Mouse (Mus musculus) kidney, postnatal 25 days (tissue): ENCODE results near the gene Ak9.

ENCODE experiments used
- DNase-seq, 2 experiments: peaks; one replicate each; pipeline ENCODE4 v3.0.0; 2021; ENCODE audit warnings: mixed read lengths in 2 of 2

Ak9 gene

DNA sequence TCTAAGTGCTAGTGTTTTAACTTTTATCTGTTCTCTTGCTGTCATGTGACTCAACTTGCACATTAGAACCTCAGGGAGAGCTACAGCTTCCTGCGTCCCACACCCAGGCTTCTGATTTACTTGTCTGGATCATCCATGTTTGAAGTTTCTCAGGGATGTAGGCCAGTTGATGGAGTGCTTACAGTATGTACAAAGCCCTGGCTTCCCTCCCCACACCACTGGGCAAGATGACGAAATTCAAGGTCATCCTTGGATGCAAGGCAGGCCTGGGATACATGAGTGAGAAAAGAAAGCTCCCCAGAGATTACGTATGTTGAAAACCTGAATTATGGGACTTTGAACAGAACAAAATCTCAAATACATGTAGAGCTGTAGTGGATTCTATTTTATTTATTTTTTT, 149.0 kb downstream of the Ak9 start:
- no peak for DNase-seq

DNA sequence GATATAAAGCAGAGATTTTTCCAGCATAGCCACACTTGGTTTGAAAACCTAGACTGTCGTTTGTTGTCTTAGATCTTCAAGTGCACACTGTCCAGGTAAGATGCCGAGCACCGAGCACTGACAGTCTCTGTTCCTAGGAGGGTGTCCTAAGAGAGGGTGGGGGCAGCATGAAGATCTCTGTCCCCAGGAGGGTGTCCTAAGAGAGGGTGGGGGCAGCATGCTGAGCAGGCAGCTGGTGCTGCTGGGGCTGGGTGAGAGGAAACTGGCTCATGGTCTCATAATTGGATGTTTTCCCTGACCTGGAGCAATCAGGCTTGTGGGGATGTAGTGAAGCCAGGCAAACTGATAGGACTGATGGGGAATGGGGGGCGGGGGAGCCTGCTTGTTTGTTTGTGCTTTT, 156.2 kb downstream of the Ak9 start:
- DNase-seq: no peak

DNA sequence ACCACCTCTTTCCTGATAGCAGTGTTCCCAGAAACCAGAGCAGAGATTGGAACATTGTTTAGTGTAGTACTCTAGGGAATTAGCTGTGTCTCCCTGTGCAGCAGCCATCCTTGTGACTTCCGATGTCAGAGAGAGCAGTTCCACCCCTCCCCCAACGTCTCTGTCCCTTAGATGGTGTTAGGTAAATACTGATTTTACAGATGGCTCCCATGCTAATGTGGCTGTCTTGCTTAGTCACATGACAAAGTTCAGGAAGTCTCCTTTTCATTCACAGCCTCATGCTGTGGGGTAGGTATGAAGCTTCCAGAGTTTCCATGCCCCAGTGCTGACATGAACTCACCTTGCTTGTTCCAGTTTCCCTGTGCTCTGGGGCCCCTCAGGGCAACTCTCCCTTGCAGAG, 156.7 kb downstream of the Ak9 start:
- DNase-seq: no peak

DNA sequence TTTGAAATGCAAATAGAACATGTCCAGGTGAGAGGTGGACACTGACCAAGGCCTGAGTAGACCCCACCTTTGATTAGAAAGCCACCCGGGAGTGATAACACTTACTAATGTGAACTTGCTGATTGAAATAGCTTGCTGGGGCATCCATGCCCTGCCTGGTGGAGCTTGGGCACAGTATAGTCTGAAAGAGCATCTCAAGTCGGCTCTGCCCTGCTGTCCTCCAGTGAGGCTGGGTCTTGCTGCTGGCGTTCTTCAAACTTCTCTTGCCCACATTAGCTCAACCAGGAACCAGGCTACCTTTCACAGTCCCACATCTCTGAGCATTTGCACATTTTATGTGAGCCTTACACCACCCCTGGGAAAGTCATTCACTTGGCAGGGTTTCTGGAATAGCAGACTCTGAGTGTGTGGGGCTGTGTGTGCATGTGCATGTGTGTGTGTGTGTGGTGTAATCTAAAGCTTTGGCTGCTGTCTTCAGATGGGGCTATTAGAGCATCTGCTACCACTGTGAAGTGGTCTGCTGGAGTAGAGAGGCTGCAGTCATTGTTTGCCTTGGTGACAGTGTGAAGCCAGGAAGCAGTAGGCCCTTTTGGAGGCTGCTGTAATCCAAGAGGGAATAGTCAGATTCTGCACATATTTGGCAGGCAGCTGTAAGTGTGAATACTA, 157.4 kb downstream of the Ak9 start:
- DNase-seq: no peak

DNA sequence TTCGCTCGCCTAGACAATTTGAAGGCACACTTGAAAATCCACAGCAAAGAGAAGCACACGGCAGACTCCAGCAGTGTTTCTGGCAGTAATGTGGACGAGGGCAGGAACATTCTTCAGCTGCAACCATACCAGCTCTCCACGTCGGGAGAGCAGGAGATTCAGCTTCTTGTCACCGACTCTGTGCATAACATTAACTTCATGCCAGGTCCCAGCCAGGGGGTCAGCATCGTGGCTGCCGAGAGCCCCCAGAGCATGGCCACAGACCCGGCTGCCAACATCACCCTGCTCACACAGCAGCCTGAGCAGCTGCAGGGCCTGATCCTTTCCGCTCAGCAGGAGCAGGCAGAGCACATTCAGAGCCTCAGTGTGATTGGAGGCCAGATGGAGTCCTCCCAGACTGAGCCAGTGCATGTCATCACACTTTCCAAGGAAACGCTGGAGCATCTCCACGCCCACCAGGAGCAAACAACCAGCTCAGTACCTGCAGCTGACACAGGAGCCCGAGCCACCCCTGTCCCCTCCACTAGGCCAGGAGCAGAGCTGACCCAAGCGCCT, 160.7 kb downstream of the Ak9 start:
- DNase-seq: no peak

DNA sequence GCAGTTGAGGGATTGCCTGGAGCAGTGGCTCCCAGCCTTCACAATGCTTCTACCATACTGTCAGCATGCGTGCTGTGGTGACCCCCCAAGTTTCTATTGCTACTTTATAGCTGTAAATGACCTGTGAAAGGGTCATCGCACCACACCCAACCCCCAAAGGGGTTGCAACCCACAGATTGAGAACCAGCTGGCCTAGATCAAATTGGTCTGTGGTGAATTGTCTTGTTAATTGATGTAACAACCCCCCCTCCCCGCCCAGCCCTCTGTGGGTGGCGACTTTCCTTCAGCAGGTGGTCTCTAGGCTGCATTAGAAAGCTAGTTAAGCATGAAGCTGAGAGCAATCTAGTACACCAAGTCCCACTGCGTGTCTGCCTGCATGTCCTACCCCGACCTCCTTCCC, 163.5 kb downstream of the Ak9 start:
- no peak for DNase-seq

DNA sequence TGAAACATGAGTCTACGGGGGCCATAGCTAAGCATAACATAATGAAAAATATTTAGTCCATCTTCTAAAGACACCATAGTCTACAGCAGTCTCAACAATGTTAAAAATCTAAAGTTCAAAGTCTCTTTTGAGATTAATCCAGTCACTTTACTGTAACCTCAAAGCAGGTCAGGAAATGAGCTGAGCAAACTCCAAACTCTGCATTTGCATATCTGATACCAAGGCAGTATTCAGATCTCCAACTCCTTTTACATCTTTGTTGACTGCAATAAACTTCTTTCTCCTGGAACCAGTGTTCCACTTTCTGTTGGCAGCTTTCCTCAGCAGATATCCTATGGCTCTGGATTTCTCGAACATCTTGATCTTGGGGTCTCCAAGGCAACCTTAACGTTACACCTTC, 166.9 kb downstream of the Ak9 start:
- DNase-seq: no peak

DNA sequence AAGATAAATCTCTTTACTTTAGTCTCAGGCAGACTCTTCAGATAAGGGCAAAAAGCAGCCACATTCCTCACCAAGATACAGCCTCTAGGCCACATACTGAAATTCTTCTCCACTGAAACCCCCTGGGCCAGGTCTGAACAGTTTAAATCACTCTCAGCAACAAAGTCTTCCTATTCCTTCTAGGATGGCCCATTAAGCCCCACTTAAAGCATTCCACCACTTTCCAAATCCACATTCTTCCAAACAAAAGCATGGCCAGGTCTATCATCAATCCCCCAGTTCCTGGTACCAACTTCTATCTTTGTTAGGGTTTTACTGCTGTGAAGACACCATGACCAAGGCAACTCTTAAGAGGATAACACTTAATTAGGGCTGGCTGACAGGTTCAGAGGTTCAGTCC, 168.8 kb downstream of the Ak9 start:
- DNase-seq: no peak

DNA sequence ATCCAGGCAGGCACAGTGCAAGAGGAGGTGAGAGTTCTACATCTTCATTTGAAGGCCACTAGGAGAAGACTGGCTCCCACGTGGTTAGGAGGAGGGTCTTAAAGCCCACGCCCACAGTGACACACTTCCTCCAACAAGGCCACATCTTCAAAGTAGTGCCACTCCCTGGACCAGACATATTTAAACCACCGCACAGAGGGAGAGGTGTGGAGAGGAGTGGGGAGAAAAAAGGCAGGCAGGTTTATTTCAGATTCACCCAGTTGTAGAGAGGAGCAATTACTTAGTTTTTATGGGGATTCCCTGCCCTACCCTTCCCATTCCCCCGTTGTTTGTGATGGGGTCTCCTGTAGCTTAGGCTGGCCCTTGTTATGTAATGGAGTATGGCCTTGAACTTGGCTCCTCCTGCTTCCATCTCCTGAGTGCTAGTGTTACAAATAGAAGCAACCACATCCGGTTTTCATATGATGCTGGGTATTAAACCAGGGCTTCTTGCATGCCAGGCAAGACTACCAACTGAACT, 169.2 kb downstream of the Ak9 start:
- no peak for DNase-seq

DNA sequence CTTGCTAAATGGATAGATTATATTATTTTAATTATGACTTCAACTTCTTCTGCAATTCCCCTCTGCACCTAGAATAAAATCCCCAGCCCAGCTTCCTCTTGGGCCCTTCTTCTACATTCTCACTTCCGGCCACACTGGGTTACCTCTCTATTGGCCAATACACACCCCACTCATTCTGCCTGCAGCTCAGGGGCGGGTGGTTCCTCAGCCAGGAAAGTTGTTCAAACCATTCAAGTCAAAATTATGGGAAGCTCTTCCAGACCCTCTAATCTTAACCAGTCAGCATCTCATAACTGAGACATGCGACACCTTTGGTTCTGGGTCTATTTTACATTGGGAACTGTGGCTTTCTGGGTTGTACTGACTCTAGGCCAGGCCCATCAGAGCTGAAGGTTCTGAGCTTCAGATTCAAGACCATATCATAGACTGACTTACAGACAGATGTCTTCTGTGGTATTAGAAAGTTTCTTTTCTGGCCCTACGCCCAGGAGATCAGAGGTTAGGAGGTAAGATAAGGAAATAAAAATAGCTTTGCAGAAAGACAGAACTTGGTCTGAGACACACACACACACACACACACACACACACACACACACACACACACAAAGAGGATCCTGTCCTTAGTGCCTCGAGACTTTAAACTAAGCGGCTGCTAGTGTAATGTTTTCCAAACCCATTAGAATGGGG, 170.1 kb downstream of the Ak9 start:
- DNase-seq: peak in 1 of 2 experiments; percentile 28

DNA sequence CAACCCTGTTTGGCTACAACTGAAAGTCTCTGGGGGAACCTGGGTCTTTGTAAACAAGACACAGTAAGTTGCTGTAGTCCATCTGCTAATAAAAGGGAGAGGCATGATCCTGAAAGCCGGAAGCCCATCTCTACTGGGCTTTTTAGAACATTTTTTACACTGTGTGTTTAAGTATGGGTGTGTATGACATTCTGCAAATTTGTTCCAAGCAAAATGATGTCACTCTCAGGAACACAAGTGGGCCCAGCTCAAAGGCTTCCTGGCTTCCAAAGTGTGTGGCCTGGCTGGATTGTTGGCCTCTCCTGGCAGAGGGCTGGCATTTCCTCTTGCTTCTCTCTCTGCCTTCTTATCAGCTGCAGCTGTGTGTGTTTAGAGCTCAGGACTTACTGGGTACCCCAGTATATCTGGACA, 171.2 kb downstream of the Ak9 start:
- no peak for DNase-seq

DNA sequence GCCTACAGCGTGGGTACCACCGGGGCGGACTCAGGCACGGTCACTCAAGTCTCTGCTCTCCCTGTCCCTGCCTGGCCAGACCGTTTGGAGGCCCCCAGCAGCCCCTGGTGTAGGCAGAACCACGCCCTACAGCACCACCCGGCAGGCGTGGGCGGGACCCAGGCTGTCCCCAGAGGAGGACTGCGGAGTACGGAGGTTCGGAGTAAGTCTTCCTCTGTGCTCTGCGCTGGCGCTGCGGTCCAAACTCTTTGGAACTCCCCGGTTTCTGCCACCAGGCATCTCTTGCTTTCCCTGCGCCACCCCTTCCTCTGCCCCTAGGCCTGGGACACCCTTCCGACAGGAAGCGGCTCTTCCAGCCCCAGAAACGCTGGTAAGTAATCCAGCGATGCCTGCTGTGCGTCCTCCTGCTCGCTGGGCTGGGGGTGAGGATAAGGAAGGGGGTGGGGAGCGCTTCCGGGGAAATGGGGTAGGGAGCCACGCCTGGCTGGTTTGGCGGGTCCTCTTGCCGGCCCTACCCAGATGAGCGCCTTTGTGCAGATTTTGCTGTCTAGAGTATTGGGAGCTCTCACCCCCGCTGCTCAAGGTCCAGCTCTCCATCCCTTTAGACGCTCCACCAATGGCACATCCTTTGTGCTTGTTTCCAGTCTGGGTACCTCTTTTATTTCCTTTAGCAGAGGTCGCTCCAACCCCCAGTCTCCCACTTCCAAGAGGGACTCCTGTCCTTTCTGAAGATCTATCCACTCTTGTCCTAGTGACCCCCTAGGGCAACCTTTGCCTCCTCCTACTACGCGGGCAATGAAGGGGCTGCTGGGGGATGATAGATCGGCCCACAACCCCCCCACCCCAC, 172.6 kb downstream of the Ak9 start, which contains the start of gene Mical1:
Gene Mical1 (plus strand): TSS at position 144 of the 847 bp plus-strand sequence.
- DNase-seq: peak; percentile 54 to 72

DNA sequence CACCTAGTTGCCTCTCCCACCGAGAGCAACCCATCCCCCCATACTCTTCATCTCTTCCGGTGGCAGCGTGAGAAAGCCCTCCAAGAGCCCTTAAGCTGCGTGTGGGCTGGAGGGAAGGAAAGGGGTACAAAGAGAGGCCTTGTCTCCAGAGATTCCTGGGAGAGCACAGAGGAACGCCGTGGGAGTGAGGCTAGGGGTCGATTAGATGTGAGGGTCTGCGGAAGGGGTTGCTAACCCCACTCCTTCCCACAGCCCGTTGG, 173.2 kb downstream of the Ak9 start:
- DNase-seq: no peak

DNA sequence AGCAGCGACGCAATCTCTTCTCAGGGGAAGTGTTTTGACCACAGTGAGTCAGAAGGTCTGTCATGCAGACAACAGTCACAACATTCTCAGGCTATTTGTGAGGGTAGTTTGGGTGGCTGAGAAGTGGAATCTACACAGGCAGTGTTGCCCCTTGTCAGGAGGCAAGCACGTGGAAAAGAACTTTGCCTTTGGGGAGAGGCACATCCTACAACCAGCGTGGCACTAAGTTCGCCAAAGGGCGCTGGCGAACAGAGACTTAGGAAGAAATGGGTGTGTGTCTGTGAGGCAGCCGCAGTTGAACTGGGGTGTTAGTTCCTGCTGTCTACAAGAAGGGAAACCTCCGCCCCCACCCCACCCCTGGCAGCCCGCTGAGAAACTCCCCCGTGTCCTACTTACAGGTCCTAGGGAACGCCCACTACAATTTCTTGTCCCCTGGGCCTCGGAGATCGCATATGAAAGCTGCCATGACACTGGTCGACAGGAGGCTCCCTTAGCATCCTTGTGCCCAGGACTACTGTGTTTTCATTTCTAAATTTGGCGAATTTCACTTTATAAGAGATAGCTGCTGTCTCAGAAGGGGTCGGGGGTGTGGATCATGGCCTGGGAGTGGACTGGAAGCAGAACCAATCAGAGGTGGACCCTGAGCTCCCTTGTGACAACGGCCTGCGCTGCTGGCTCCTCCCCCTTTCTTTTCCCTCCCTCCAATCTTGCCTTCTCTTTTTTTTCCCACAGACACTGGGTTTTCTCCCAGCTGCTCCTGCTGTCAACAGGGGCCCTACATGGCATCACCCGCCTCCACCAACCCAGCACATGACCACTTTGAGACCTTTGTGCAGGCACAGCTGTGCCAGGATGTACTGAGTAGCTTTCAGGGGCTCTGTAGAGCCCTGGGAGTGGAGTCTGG, 173.8 kb downstream of the Ak9 start:
- peak; percentile 69 to 79 for DNase-seq

DNA sequence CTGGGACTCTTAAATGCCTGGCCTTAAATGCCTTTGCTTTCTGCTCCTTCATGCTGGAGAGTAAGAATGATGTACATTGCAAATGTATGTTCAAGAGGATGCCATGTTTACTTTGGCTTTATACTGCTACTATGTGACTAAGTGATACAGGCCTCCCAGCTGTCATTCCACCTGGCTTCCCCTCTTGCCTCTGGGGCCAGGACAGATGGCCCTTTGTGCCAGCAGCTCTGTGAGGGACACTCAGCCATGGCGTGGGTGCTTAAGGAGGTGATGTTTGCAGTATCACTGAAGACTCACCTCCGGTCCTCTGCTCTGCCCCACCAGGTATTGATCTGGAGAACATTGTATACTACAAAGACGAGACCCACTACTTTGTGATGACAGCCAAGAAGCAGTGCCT, 176.2 kb downstream of the Ak9 start:
- no peak for DNase-seq

DNA sequence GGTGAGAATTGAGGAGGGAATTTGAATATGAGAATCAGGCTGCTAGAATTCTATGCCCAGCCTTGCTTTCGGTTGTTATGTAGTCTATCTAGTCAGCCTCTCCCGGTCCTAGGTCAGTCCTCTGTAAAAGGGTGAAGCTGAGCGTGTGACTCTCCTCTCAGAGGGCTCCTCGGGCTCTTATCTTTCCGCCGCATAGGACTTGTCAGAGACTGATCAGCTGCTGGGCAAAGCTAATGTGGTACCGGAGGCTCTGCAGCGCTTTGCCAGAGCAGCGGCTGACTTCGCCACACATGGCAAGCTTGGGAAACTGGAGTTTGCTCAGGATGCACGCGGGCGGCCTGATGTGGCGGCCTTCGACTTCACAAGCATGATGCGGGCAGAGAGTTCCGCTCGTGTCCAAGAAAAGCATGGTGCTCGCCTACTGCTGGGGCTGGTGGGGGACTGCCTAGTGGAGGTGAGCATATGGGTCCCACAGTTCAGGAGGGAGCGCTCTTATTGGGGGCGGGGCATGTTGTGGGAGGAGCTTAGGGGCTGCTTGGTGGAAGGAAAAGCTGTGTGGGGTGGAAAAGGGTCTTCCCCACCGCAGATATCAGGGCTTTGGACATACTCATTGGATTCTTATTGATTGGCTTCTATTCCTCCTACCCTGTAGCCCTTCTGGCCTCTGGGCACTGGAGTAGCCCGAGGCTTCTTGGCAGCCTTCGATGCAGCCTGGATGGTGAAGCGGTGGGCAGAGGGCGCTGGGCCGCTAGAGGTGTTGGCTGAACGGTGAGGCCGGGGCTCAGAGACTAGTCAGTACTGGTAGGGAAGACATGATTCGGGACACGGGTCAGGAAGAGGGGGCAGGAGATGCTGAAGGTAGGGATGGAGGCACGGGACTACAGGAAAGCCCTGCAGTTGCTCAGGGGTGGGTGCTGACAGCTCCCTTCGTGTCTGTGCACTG, 177.4 kb downstream of the Ak9 start:
- peak in 1 of 2 experiments; percentile 43 for DNase-seq

DNA sequence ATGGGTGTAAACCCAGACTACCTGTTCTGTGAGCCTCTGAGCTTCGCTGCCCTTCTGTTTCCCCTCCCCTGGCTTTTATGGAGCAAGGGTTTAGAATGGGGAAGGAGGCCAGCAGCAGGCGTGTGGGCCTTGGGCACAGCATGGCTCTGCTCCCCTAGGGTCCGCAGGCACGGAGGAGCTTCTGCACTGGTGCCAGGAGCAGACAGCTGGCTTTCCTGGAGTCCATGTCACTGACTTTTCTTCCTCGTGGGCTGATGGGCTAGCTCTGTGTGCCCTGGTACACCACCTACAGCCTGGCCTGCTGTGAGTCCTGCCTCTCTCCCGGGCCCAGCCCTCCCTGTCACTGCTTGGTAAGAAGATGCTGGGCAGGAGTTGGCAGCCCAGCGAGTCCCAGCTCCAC, 178.7 kb downstream of the Ak9 start:
- no peak for DNase-seq
